Mouse (Mus musculus): Measurements from ENCODE around the gene Kat14. TPM values are rescaled to one million over a fixed set of nuclear protein-coding genes. Genes with fewer than 3 reads are reported as not detected.
"Not testable (repeated sequence)": the region's sequence is repeated elsewhere in the genome, so short reads cannot be mapped to it uniquely, and the experiment has no call there.

Gene Kat14
- 35.3 and 40.7 TPM in 2 replicates for polyA plus RNA-seq (2016; fragmentation: Nextera tagmentation; extraction: Ambion mirVana)

DNA sequence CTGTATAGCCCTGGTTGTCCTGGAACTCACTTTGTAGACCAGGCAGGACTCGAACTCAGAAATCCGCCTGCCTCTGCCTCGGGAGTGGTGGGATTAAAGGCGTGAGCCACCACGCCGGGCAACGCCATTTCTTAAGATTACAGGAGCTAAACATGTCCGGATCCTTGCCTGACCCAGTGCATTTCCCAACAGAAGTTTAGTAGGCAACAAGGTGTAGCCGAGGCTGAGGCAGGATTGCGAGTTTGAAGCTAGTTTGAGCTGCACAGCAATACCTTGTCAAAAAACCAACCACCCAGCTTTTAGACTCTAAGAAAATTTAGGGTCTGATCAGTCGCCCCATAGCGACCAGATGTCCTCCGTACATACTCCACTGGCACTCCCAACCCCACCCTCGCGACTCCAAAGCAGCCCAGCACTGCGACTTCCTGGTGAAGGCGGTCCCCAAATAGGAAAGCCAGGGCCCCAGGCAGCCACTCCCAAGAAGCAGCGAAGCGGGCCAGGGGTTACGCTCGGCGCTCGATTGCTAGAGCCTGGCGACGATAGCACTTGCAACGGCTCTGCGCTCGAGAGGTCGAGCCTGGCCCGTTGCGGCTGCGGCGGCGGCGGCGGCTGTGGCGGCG lies at the start of gene Kat14, which contains the start of gene Pet117:
Gene Kat14 (plus strand): TSS at position 584 of the 620 bp plus-strand sequence.
Gene Pet117 (plus strand): TSS at position 597 of the 620 bp plus-strand sequence.
- peaks cover 8% of the 10 kb centered on the region for H3K36me3 ChIP-seq
- peak within 1 kb of the TSS; percentile 92 for H3K4me3 ChIP-seq
- WGBS: 5% methylated on average over 38 of the region's 38 CpGs
- H3K4me1 ChIP-seq: peaks cover 12% of the 10 kb centered on the region
- no peaks in the 10 kb centered on the region for H3K27me3 ChIP-seq (ENCODE audit: insufficient read depth, poor library complexity, severe bottlenecking)
- no peaks in the 10 kb centered on the region for H3K9me3 ChIP-seq
- H3K27ac ChIP-seq: peak within 1 kb of the TSS; percentile 99
- DNase-seq (ENCODE audit: low spot score): peak; percentile 98

GRCm38 (mm10) chr2:144324218-144324617 lies 44.6 kb upstream of the Kat14 start:
- WGBS: 54% methylated on average over 3 of the region's 3 CpGs

GRCm38 (mm10) chr2:144329451-144329850 lies 39.3 kb upstream of the Kat14 start:
- DNase-seq (ENCODE audit: low spot score): no peak
- no peaks in the 10 kb centered on the region for H3K36me3 ChIP-seq
- H3K9me3 ChIP-seq: no peaks in the 10 kb centered on the region
- no peak overlapping the region for H3K27ac ChIP-seq
- H3K27me3 ChIP-seq (ENCODE audit: insufficient read depth, poor library complexity, severe bottlenecking): peaks cover 75% of the 10 kb centered on the region
- peak overlapping the region; percentile 69 for H3K4me3 ChIP-seq
- H3K4me1 ChIP-seq: peaks cover 37% of the 10 kb centered on the region
- WGBS: 4% methylated on average over 10 of the region's 10 CpGs

More at GRCm38 (mm10) chr2:144324218-144324617, 44.6 kb upstream of the Kat14 start:
- Histone ChIP-seq H3K36me3 (no peaks in the 10 kb centered on the region), H3K4me3 (no peak overlapping the region), H3K9me3 (no peaks in the 10 kb centered on the region), H3K27ac (no peak overlapping the region), H3K27me3 (ENCODE audit: insufficient read depth, poor library complexity, severe bottlenecking) (peaks cover 27% of the 10 kb centered on the region), H3K4me1 (no peaks in the 10 kb centered on the region)
- no peak for DNase-seq (ENCODE audit: low spot score)

DNA sequence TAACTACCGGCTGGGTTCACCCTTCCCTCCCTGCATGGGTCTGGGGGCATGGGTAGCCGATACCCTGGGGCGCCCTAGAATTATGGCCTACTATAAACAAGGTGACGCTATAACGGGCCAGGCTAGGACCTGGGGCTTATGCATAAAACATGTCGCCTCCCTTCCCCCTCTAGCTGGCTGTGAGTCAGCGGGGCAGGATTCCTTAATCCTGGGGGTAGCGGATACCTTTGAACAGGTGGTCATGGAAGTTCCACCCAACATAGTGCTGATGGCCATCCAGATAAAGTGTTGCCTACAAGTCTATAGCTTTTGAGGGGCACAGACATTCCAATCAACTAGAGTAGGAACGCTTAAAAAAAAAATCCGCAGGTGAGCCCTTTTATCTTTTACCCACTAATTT lies 38.8 kb upstream of the Kat14 start:
- Histone ChIP-seq H3K27me3 (ENCODE audit: insufficient read depth, poor library complexity, severe bottlenecking) (peaks cover 80% of the 10 kb centered on the region), H3K4me1 (peaks cover 37% of the 10 kb centered on the region), H3K9me3 (no peaks in the 10 kb centered on the region), H3K27ac (no peak overlapping the region), H3K4me3 (peak overlapping the region; percentile 69), H3K36me3 (no peaks in the 10 kb centered on the region)
- 3% methylated on average over 10 of the region's 10 CpGs for WGBS
- DNase-seq (ENCODE audit: low spot score): no peak

- Histone ChIP-seq H3K4me3 (peak overlapping the region; percentile 69), H3K27me3 (ENCODE audit: insufficient read depth, poor library complexity, severe bottlenecking) (peaks cover 85% of the 10 kb centered on the region), H3K36me3 (no peaks in the 10 kb centered on the region), H3K4me1 (peaks cover 37% of the 10 kb centered on the region), H3K27ac (no peak overlapping the region), H3K9me3 (no peaks in the 10 kb centered on the region)
- under 1% methylated on average over 41 of the region's 41 CpGs for WGBS
- DNase-seq (ENCODE audit: low spot score): no peak
Measured at GRCm38 (mm10) chr2:144330352-144330959, 38.3 kb upstream of the Kat14 start.

- peaks cover 37% of the 10 kb centered on the region for H3K4me1 ChIP-seq
- peak overlapping the region; percentile 69 for H3K4me3 ChIP-seq
- WGBS: under 1% methylated on average over 49 of the region's 50 CpGs
- peak overlapping the region; percentile 17; the same call in 1 of the 2 replicates for H3K27ac ChIP-seq
- no peak for DNase-seq (ENCODE audit: low spot score)
- no peaks in the 10 kb centered on the region for H3K9me3 ChIP-seq
- peaks cover 88% of the 10 kb centered on the region for H3K27me3 ChIP-seq (ENCODE audit: insufficient read depth, poor library complexity, severe bottlenecking)
- no peaks in the 10 kb centered on the region for H3K36me3 ChIP-seq
Measured at GRCm38 (mm10) chr2:144330960-144331371, 37.8 kb upstream of the Kat14 start.

DNA sequence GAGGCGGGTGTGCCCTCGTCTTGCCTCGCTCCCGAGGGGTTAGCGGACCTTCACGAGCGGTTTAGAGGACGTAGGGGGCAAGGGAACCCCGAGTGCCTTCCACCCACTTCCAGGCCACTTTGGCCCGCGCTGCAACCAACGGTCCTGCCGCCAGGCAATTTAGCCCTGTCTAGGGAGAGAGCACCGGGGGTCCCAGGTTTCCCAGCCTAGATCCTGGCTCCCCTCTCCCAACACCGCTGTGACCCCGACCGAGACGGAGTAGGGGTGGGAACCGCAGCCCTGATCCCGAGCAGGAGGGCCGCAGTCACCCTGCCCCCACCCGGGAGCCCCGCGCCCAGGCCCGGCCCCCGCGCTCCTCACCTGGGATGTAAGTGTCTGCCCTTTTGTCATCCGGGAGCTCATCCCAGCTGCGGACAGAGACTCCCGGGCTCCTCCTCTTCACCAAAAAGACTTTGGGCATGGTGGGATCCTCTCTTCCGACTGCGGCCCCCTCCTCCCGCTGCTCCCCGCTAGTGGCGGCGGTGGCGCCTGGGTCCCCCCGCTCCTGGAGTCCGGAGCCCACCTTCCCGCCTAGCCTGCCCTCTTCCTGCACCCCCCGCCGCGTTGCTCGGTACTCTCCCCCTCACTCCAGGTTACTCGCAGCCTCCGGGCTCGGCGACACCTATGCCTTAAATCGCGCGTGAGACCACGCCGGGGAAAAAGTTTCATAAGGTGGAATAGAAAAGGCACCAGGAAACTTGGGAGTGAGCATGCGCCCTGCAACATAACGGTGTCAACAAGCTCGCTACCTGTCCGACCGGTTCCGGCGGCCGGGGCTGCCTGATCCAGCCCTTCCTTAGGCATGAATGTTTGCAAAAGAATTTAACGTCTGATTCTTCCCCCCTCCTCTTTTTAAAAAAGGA lies 37.1 kb upstream of the Kat14 start, which contains the start of gene Ovol2:
Gene Ovol2 (minus strand): TSS at position 746 of the 902 bp plus-strand sequence.
- DNase-seq (ENCODE audit: low spot score): no peak
- Histone ChIP-seq H3K4me3 (peak within 1 kb of the TSS; percentile 69), H3K4me1 (peaks cover 37% of the 10 kb centered on the region), H3K27me3 (ENCODE audit: insufficient read depth, poor library complexity, severe bottlenecking) (peaks cover 89% of the 10 kb centered on the region), H3K27ac (peak within 1 kb of the TSS; percentile 17), H3K36me3 (no peaks in the 10 kb centered on the region), H3K9me3 (no peaks in the 10 kb centered on the region)
- WGBS: under 1% methylated on average over 62 of the region's 62 CpGs

GRCm38 (mm10) chr2:144332486-144332885 lies 36.3 kb upstream of the Kat14 start:
- no peak overlapping the region for H3K27ac ChIP-seq
- H3K4me3 ChIP-seq: peak overlapping the region; percentile 69
- H3K36me3 ChIP-seq: no peaks in the 10 kb centered on the region
- H3K9me3 ChIP-seq: no peaks in the 10 kb centered on the region
- DNase-seq (ENCODE audit: low spot score): no peak
- peaks cover 37% of the 10 kb centered on the region for H3K4me1 ChIP-seq
- 10% methylated on average over 9 of the region's 9 CpGs for WGBS
- peaks cover 85% of the 10 kb centered on the region for H3K27me3 ChIP-seq (ENCODE audit: insufficient read depth, poor library complexity, severe bottlenecking)

DNA sequence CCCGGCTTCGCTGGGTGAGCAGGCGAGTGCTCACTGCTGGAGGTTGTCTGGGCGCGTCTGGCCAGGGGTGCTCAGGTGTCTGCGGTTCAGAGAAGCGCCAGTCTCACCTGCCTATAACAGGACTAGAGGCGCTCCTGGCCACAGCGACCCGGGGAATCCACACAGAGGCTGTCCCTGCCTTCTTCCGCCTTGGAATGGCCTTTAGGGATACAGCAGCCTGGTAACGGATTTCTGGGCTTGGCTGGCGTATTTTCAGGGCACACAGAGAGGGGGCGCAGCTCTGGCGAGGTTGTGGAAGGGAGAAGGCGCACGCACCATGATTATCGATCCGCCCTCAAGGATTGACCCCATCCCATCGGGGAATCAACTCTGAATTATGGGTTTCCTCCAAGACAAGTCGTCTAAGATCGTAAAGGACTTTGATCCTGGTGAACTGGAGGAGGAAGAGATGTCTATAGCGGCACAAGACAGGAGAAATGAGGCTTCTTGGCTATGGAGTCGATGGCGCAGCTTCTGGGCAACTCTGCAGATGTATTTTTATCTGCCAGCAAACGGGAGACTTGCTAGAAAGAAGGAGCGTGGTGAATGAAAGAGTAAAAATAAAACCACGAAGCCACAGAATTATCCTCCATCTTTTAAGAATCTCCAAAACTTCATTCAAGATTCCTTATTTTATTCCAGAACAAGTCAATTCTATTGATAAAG lies 35.5 kb upstream of the Kat14 start:
- H3K4me3 ChIP-seq: peak overlapping the region; percentile 69
- DNase-seq (ENCODE audit: low spot score): no peak
- WGBS: 8% methylated on average over 28 of the region's 28 CpGs
- peaks cover 37% of the 10 kb centered on the region for H3K4me1 ChIP-seq
- H3K9me3 ChIP-seq: no peaks in the 10 kb centered on the region
- H3K36me3 ChIP-seq: no peaks in the 10 kb centered on the region
- H3K27ac ChIP-seq: 0 out of 2 replicates have a peak overlapping the region, but pooled peaks have one; percentile 10
- peaks cover 78% of the 10 kb centered on the region for H3K27me3 ChIP-seq (ENCODE audit: insufficient read depth, poor library complexity, severe bottlenecking)

- 55% methylated on average over 3 of the region's 3 CpGs for WGBS
- H3K27me3 ChIP-seq (ENCODE audit: insufficient read depth, poor library complexity, severe bottlenecking): peaks cover 38% of the 10 kb centered on the region
- peaks cover 11% of the 10 kb centered on the region for H3K4me1 ChIP-seq
- no peak overlapping the region for H3K4me3 ChIP-seq
- no peak overlapping the region for H3K27ac ChIP-seq
- DNase-seq (ENCODE audit: low spot score): no peak
- H3K36me3 ChIP-seq: no peaks in the 10 kb centered on the region
- no peaks in the 10 kb centered on the region for H3K9me3 ChIP-seq
Measured at GRCm38 (mm10) chr2:144337230-144337629, 31.6 kb upstream of the Kat14 start.

DNA sequence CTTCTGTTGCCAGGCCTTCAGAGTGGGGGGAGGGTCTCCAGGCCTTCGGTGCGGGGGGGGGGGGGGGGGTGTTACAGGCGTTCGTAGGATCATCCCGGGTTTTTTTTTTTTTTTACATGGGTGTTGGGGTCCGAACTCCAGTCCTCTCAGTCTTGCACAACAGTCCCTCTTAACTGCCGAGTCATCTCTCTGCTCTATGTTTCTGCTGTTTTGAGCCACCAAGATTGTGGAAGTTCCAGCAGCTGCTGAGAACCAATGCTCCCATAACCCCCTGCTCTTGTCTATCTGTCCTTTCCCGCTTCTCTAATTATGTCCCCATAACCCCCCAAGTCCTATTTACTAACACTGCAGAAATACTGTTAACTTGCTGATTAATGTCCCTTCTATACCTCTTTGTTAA lies 31.1 kb upstream of the Kat14 start:
- 77% methylated on average over 6 of the region's 8 CpGs for WGBS
- Histone ChIP-seq H3K4me1 (peaks cover 7% of the 10 kb centered on the region), H3K36me3 (no peaks in the 10 kb centered on the region), H3K27me3 (ENCODE audit: insufficient read depth, poor library complexity, severe bottlenecking) (peaks cover 34% of the 10 kb centered on the region), H3K9me3 (no peaks in the 10 kb centered on the region), H3K27ac (no peak overlapping the region), H3K4me3 (no peak overlapping the region)
- DNase-seq (ENCODE audit: low spot score): no peak

DNA sequence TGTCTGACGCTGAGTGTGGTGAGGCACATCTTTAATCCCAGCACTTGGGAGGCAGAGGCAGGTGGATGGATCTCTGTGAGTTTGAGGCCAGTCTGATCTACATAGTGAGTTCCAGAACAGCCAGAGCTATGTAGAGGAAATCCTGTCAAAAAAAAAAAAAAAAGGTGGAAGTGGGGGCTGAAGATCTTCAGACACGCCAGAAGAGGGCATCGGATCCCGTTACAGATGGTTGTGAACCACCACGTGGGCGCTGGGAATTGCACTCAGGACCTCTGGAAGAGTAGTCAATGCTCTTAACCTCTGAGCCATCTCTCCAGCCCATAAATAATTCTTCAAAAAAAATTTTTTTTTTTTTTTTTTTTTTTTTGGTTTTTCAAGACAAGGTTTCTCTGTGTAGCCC lies 30.6 kb upstream of the Kat14 start:
- H3K27ac ChIP-seq; H3K36me3 ChIP-seq; H3K9me3 ChIP-seq; H3K4me1 ChIP-seq; H3K4me3 ChIP-seq; DNase-seq (ENCODE audit: low spot score): not testable (repeated sequence)
- peaks cover 29% of the 10 kb centered on the region for H3K27me3 ChIP-seq (ENCODE audit: insufficient read depth, poor library complexity, severe bottlenecking)
- WGBS: 69% methylated on average over 6 of the region's 6 CpGs
